Mouse (Mus musculus) lung, adult 2 months (tissue): ENCODE data around the gene Pigq.

Experiments
- CTCF ChIP-seq: fragments of 200-500 bp; IDR thresholded peaks from 2 replicates; pipeline ENCODE4 v1.5.1; 2011; ENCODE audit warnings: mild to moderate bottlenecking, low read length, control low read depth; ENCODE audit not compliant: insufficient read depth
- POLR2A ChIP-seq: fragments of 200-500 bp; IDR thresholded peaks from 2 replicates; pipeline ENCODE4 v1.6.1; 2011; ENCODE audit warnings: low read depth, mild to moderate bottlenecking, control low read depth, low read length, borderline replicate concordance; ENCODE audit errors: extremely low read depth

DNA sequence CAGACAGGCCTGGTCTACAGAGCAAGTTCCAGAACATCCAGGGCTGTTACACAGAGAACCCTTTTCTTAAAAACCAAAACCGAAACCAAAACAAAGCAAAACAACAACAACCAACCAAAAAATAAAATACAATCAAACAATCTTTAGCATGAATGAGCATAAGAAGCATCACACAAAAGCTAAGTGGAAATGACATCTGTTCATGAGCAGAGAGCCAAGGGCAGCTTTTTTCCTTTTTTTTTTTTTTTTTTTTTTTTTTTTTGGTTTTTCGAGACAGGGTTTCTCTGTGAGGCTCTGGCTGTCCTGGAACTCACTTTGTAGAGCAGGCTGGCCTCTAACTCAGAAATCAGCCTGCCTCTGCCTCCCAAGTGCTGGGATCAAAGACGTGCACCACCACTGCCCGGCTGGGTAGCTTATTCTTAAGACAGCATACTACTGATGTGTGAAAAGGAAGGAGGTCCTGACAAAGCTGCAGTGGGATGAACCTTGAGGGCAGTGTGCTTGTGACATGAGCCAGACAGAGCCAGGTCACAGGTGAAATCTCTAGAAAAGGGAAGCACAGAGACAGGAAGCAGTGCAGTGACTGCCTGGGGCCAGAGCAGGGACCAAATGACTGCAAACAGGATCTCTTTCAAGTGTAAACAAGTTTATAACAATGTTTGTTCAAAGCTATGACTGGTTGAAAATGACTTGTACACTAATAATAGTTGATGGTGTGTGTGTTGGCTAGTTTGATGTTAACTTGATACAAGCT, 26.4 kb upstream of the Pigq start:
- TF ChIP-seq CTCF: no peak
- no peak for TF ChIP-seq POLR2A
